Mouse (Mus musculus) forebrain, postnatal 0 days (tissue): ENCODE data around the gene Sel1l. TPM values are rescaled to one million over a fixed set of nuclear protein-coding genes. Genes with fewer than 3 reads are reported as not detected.

Source experiments
- ATAC-seq: fragments of 200-750 bp; cut with Nextera tagmentation; 2 replicates; pipeline ENCODE4 v1.8.0; 2017; ENCODE audit warnings: mild to moderate bottlenecking, moderate library complexity
- DNase-seq: peaks from one replicate; pipeline ENCODE4 v3.0.0-alpha.2; 2015
- H3K27ac ChIP-seq: fragments of 300-500 bp; sonication (generic); 2 replicates; pipeline ENCODE4 v1.5.1; 2014; ENCODE audit warnings: low read depth, mild to moderate bottlenecking, antibody characterized with exemption, low read length, moderate library complexity, mixed read lengths
- H3K27me3 ChIP-seq: fragments of 300-500 bp; sonication (generic); 2 replicates; pipeline ENCODE4 v1.6.1; 2014; ENCODE audit warnings: mild to moderate bottlenecking, low read length, mixed read lengths; ENCODE audit not compliant: insufficient read depth
- H3K36me3 ChIP-seq: fragments of 300-500 bp; sonication (generic); 2 replicates; pipeline ENCODE4 v1.6.1; 2014; ENCODE audit warnings: mild to moderate bottlenecking, moderate library complexity; ENCODE audit not compliant: insufficient read depth
- H3K4me1 ChIP-seq: fragments of 300-500 bp; sonication (generic); 2 replicates; pipeline ENCODE4 v1.6.1; 2014; ENCODE audit warnings: antibody characterized with exemption; ENCODE audit not compliant: insufficient read depth
- H3K4me2 ChIP-seq: fragments of 300-500 bp; sonication (generic); 2 replicates; pipeline ENCODE4 v1.6.1; 2014; ENCODE audit warnings: low read depth, mild to moderate bottlenecking, moderate library complexity
- H3K4me3 ChIP-seq: fragments of 300-500 bp; sonication (generic); 2 replicates; pipeline ENCODE4 v1.5.1; 2014; ENCODE audit warnings: low read depth, low read length, mixed read lengths
- H3K9ac ChIP-seq: fragments of 300-500 bp; sonication (generic); 2 replicates; pipeline ENCODE4 v1.6.1; 2014; ENCODE audit warnings: mild to moderate bottlenecking
- H3K9me3 ChIP-seq: fragments of 300-500 bp; sonication (generic); 2 replicates; pipeline ENCODE4 v1.6.1; 2016; ENCODE audit warnings: low read length
- CTCF ChIP-seq: sonication (generic); IDR thresholded peaks from 2 replicates; pipeline ENCODE4 v1.5.1; 2016; ENCODE audit warnings: antibody characterized with exemption, control low read depth, low read depth
- WGBS: fragments of 180-500 bp; shearing (Covaris S2); extraction: QIAGEN DNeasy Blood & Tissue Kit; methylation state at CpG from one replicate; pipeline ENCODE4 v1.1.7; 2014; 5-methylcytosine and 5-hydroxymethylcytosine counted together
- polyA plus RNA-seq: library from polyadenylated mRNA; unstranded; fragments of >200 nt; fragmentation: Nextera tagmentation; extraction: Ambion mirVana; gene quantifications from 2 replicates; pipeline ENCODE4 v1.2.1, GENCODE M21; 2015
- total RNA-seq: library from RNA; depleted of rRNA; stranded (reverse); fragments of >200 nt; gene quantifications from 2 replicates; pipeline ENCODE4 v1.2.3, GENCODE M21; 2014; rRNA removed

Sel1l gene
- total RNA-seq (65.2 and 73.4 TPM in 2 replicates), polyA plus RNA-seq (59.4 and 95.9 TPM in 2 replicates)

GRCm38 (mm10) chr12:91849045-91849467 lies at the start of gene Sel1l:
TSS of gene Sel1l (minus strand) at chr12:91849157.
- H3K4me3 ChIP-seq, result peak within 1 kb of the TSS; percentile 97
- TF ChIP-seq CTCF, result peak; percentile 23; the same call in 1 of the 2 replicates
- peaks cover 10% of the 10 kb centered on the region; the same call in 1 of the 2 replicates for H3K4me1 ChIP-seq
- peak within 1 kb of the TSS; percentile 73 for H3K27ac ChIP-seq
- no peaks in the 10 kb centered on the region for H3K36me3 ChIP-seq
- no peaks in the 10 kb centered on the region for H3K9me3 ChIP-seq
- ATAC-seq (peak; percentile 99), DNase-seq (peak; percentile 99)
- WGBS, result under 1% methylated on average over 35 of the region's 35 CpGs
- H3K4me2 ChIP-seq, result peak within 1 kb of the TSS; percentile 85
- no peaks in the 10 kb centered on the region for H3K27me3 ChIP-seq
- H3K9ac ChIP-seq, result peak within 1 kb of the TSS; percentile 88

GRCm38 (mm10) chr12:91892622-91893560 lies 43.9 kb upstream of the Sel1l start:
- DNase-seq (peak; percentile 53), ATAC-seq (peak; percentile 27; the same call in 1 of the 2 replicates)
- Histone ChIP-seq H3K9ac (no peak overlapping the region), H3K36me3 (no peaks in the 10 kb centered on the region), H3K9me3 (no peaks in the 10 kb centered on the region), H3K27me3 (no peaks in the 10 kb centered on the region), H3K4me3 (no peak overlapping the region), H3K27ac (no peak overlapping the region), H3K4me2 (no peak overlapping the region), H3K4me1 (no peaks in the 10 kb centered on the region)
- TF ChIP-seq CTCF, result no peak
- 24% methylated on average over 9 of the region's 9 CpGs for WGBS

GRCm38 (mm10) chr12:91880431-91880830 lies 31.5 kb upstream of the Sel1l start:
- no peak for TF ChIP-seq CTCF
- Histone ChIP-seq H3K36me3 (no peaks in the 10 kb centered on the region), H3K27me3 (no peaks in the 10 kb centered on the region), H3K9me3 (no peaks in the 10 kb centered on the region), H3K4me2 (no peak overlapping the region), H3K9ac (no peak overlapping the region), H3K27ac (no peak overlapping the region), H3K4me1 (0 out of 2 replicates have a peak, but pooled peaks cover 3% of the 10 kb centered on the region), H3K4me3 (no peak overlapping the region)
- DNase-seq (no peak), ATAC-seq (no peak)
- WGBS, result 81% methylated on average over 13 of the region's 13 CpGs

GRCm38 (mm10) chr12:91878912-91879250 lies 29.9 kb upstream of the Sel1l start:
- H3K9ac ChIP-seq, result no peak overlapping the region
- TF ChIP-seq CTCF, result no peak
- ATAC-seq (no peak), DNase-seq (no peak)
- no peaks in the 10 kb centered on the region for H3K36me3 ChIP-seq
- 0 out of 2 replicates have a peak, but pooled peaks cover 3% of the 10 kb centered on the region for H3K4me1 ChIP-seq
- no peaks in the 10 kb centered on the region for H3K27me3 ChIP-seq
- WGBS, result 69% methylated on average over 8 of the region's 8 CpGs
- H3K27ac ChIP-seq, result no peak overlapping the region
- H3K4me2 ChIP-seq, result no peak overlapping the region
- H3K4me3 ChIP-seq, result no peak overlapping the region
- H3K9me3 ChIP-seq, result no peaks in the 10 kb centered on the region

- H3K27me3 ChIP-seq, result no peaks in the 10 kb centered on the region
- H3K27ac ChIP-seq, result no peak overlapping the region
- no peaks in the 10 kb centered on the region for H3K36me3 ChIP-seq
- no peak overlapping the region for H3K9ac ChIP-seq
- DNase-seq (no peak), ATAC-seq (peak; percentile 20; the same call in 1 of the 2 replicates)
- no peaks in the 10 kb centered on the region for H3K9me3 ChIP-seq
- H3K4me3 ChIP-seq, result no peak overlapping the region
- H3K4me1 ChIP-seq, result 0 out of 2 replicates have a peak, but pooled peaks cover 3% of the 10 kb centered on the region
- TF ChIP-seq CTCF, result no peak
- no peak overlapping the region for H3K4me2 ChIP-seq
- WGBS, result 65% methylated on average over 21 of the region's 21 CpGs
Measured at GRCm38 (mm10) chr12:91878056-91878911, 29.3 kb upstream of the Sel1l start.

GRCm38 (mm10) chr12:91877646-91878045 lies 28.7 kb upstream of the Sel1l start:
- ATAC-seq (peak; percentile 85), DNase-seq (peak; percentile 82)
- H3K9ac ChIP-seq, result no peak overlapping the region
- no peaks in the 10 kb centered on the region for H3K9me3 ChIP-seq
- H3K4me2 ChIP-seq, result no peak overlapping the region
- no peaks in the 10 kb centered on the region for H3K36me3 ChIP-seq
- TF ChIP-seq CTCF, result peak; percentile 78
- no peaks in the 10 kb centered on the region for H3K27me3 ChIP-seq
- 0 out of 2 replicates have a peak, but pooled peaks cover 3% of the 10 kb centered on the region for H3K4me1 ChIP-seq
- H3K27ac ChIP-seq, result no peak overlapping the region
- 45% methylated on average over 5 of the region's 5 CpGs for WGBS
- H3K4me3 ChIP-seq, result no peak overlapping the region
